Mouse (Mus musculus): Measurements from ENCODE around the gene Olfr1029. TPM values are rescaled to one million over a fixed set of nuclear protein-coding genes. Genes with fewer than 3 reads are reported as not detected.
A peak's percentile ranks its signal among the peaks of the same experiment; 100 is the strongest.
"Not testable (repeated sequence)": the region's sequence is repeated elsewhere in the genome, so short reads cannot be mapped to it uniquely, and the experiment has no call there.

The Olfr1029 gene
- not detected in 2 replicates for polyA plus RNA-seq (2016; fragmentation: Nextera tagmentation; extraction: Ambion mirVana)

GRCm38 (mm10) chr2:85973595-85973994 is at the start of gene Olfr1029:
TSS of gene Olfr1029 (plus strand) at chr2:85973895.
- Histone ChIP-seq H3K9ac (replicated peaks) (no peak within 1 kb of the TSS), H3K4me2 (no peak within 1 kb of the TSS), H3K4me3 (replicated peaks) (no peak within 1 kb of the TSS), H3K9me3 (no peaks in the 10 kb centered on the region), H3K27ac (no peak within 1 kb of the TSS), H3K27me3 (no peaks in the 10 kb centered on the region), H3K4me1 (replicated peaks) (no peaks in the 10 kb centered on the region), H3K36me3 (no peaks in the 10 kb centered on the region)
- no peak for ATAC-seq (ENCODE audit: insufficient number of reproducible peaks, insufficient read depth, low FRiP score, low TSS enrichment, low read depth)
- 82% methylated on average over 2 of the region's 2 CpGs for WGBS

GRCm38 (mm10) chr2:85950137-85950536 is 23.6 kb upstream of the Olfr1029 start, which contains the start of gene Olfr1028:
TSS of gene Olfr1028 (plus strand) at chr2:85950437.
- WGBS, result 76% methylated on average over 1 of the region's 1 CpGs
- H3K9ac ChIP-seq (replicated peaks), result no peak within 1 kb of the TSS
- no peak within 1 kb of the TSS for H3K4me2 ChIP-seq
- H3K9me3 ChIP-seq, result no peaks in the 10 kb centered on the region
- no peaks in the 10 kb centered on the region for H3K36me3 ChIP-seq
- H3K27me3 ChIP-seq, result no peaks in the 10 kb centered on the region
- no peak within 1 kb of the TSS for H3K27ac ChIP-seq
- H3K4me3 ChIP-seq (replicated peaks), result no peak within 1 kb of the TSS
- ATAC-seq (ENCODE audit: insufficient number of reproducible peaks, insufficient read depth, low FRiP score, low TSS enrichment, low read depth), result no peak
- H3K4me1 ChIP-seq (replicated peaks), result no peaks in the 10 kb centered on the region

- no peaks in the 10 kb centered on the region for H3K27me3 ChIP-seq
- H3K4me3 ChIP-seq (replicated peaks), result no peak within 1 kb of the TSS
- WGBS, result 65% methylated on average over 1 of the region's 1 CpGs
- no peak for ATAC-seq (ENCODE audit: insufficient number of reproducible peaks, insufficient read depth, low FRiP score, low TSS enrichment, low read depth)
- no peaks in the 10 kb centered on the region for H3K36me3 ChIP-seq
- H3K9ac ChIP-seq (replicated peaks), result no peak within 1 kb of the TSS
- H3K4me2 ChIP-seq, result no peak within 1 kb of the TSS
- no peak within 1 kb of the TSS for H3K27ac ChIP-seq
- H3K4me1 ChIP-seq (replicated peaks), result no peaks in the 10 kb centered on the region
- H3K9me3 ChIP-seq, result no peaks in the 10 kb centered on the region
Measured at GRCm38 (mm10) chr2:85978976-85979375, 5.3 kb downstream of the Olfr1029 start, which contains the start of gene Olfr1030. TSS of gene Olfr1030 (plus strand) at chr2:85979276.

GRCm38 (mm10) chr2:85990004-85990403 is 16.3 kb downstream of the Olfr1029 start, which contains the start of gene Olfr1031:
TSS of gene Olfr1031 (plus strand) at chr2:85990304.
- no peaks in the 10 kb centered on the region for H3K9me3 ChIP-seq
- H3K4me1 ChIP-seq (replicated peaks), result no peaks in the 10 kb centered on the region
- H3K4me2 ChIP-seq, result no peak within 1 kb of the TSS
- H3K27ac ChIP-seq, result no peak within 1 kb of the TSS
- H3K27me3 ChIP-seq, result no peaks in the 10 kb centered on the region
- H3K36me3 ChIP-seq, result no peaks in the 10 kb centered on the region
- no peak within 1 kb of the TSS for H3K9ac ChIP-seq (replicated peaks)
- no peak within 1 kb of the TSS for H3K4me3 ChIP-seq (replicated peaks)
- no peak for ATAC-seq (ENCODE audit: insufficient number of reproducible peaks, insufficient read depth, low FRiP score, low TSS enrichment, low read depth)
- 58% methylated on average over 3 of the region's 3 CpGs for WGBS

GRCm38 (mm10) chr2:86005240-86005639 is 31.5 kb downstream of the Olfr1029 start, which contains the start of gene Olfr1032:
TSS of gene Olfr1032 (plus strand) at chr2:86005540.
- no peak within 1 kb of the TSS for H3K27ac ChIP-seq
- WGBS, result 87% methylated on average over 7 of the region's 7 CpGs
- H3K9ac ChIP-seq (replicated peaks), result no peak within 1 kb of the TSS
- no peak within 1 kb of the TSS for H3K4me3 ChIP-seq (replicated peaks)
- no peaks in the 10 kb centered on the region for H3K9me3 ChIP-seq
- H3K4me2 ChIP-seq, result no peak within 1 kb of the TSS
- no peaks in the 10 kb centered on the region for H3K36me3 ChIP-seq
- no peaks in the 10 kb centered on the region for H3K4me1 ChIP-seq (replicated peaks)
- H3K27me3 ChIP-seq, result no peaks in the 10 kb centered on the region
- no peak for ATAC-seq (ENCODE audit: insufficient number of reproducible peaks, insufficient read depth, low FRiP score, low TSS enrichment, low read depth)

- 6% methylated on average over 11 of the region's 11 CpGs for WGBS
- H3K9ac ChIP-seq (replicated peaks), result not testable (repeated sequence)
Measured at GRCm38 (mm10) chr2:86020406-86020805, 46.7 kb downstream of the Olfr1029 start, which contains the start of gene Olfr1033. TSS of gene Olfr1033 (plus strand) at chr2:86020633.

GRCm38 (mm10) chr2:86021518-86021917 is 47.8 kb downstream of the Olfr1029 start:
- not testable (repeated sequence) for H3K9me3 ChIP-seq; H3K27ac ChIP-seq; H3K4me1 ChIP-seq (replicated peaks); H3K4me3 ChIP-seq (replicated peaks); ATAC-seq (ENCODE audit: insufficient number of reproducible peaks, insufficient read depth, low FRiP score, low TSS enrichment, low read depth); H3K27me3 ChIP-seq; H3K9ac ChIP-seq (replicated peaks); H3K4me2 ChIP-seq; H3K36me3 ChIP-seq
- 86% methylated on average over 4 of the region's 9 CpGs for WGBS

More at GRCm38 (mm10) chr2:86020406-86020805, 46.7 kb downstream of the Olfr1029 start, which contains the start of gene Olfr1033:
- H3K9me3 ChIP-seq; H3K27ac ChIP-seq; H3K36me3 ChIP-seq; H3K27me3 ChIP-seq; H3K4me1 ChIP-seq (replicated peaks); ATAC-seq (ENCODE audit: insufficient number of reproducible peaks, insufficient read depth, low FRiP score, low TSS enrichment, low read depth): not testable (repeated sequence)
- H3K4me2 ChIP-seq, result peak within 1 kb of the TSS; percentile 54
- H3K4me3 ChIP-seq (replicated peaks), result peak within 1 kb of the TSS; percentile 37

Other genes with a start within 250 kb of the Olfr1029 start
- gene Olfr1012, start 211.1 kb upstream of the Olfr1029 start, polyA plus RNA-seq (2016; fragmentation: Nextera tagmentation; extraction: Ambion mirVana), result not detected in 2 replicates
- not detected in 2 replicates for gene Olfr1013, start 206.8 kb upstream of the Olfr1029 start, polyA plus RNA-seq (2016; fragmentation: Nextera tagmentation; extraction: Ambion mirVana)
- not detected in 2 replicates for gene Olfr1014, start 201.2 kb upstream of the Olfr1029 start, polyA plus RNA-seq (2016; fragmentation: Nextera tagmentation; extraction: Ambion mirVana)
- gene Olfr1015, start 191.9 kb upstream of the Olfr1029 start, polyA plus RNA-seq (2016; fragmentation: Nextera tagmentation; extraction: Ambion mirVana), result not detected in 2 replicates
- gene Olfr1016, start 171.4 kb upstream of the Olfr1029 start, polyA plus RNA-seq (2016; fragmentation: Nextera tagmentation; extraction: Ambion mirVana), result not detected in 2 replicates
- not detected in 2 replicates for gene Olfr1018, start 155.4 kb upstream of the Olfr1029 start, polyA plus RNA-seq (2016; fragmentation: Nextera tagmentation; extraction: Ambion mirVana)
- not detected in 2 replicates for gene Olfr1019, start 128.4 kb upstream of the Olfr1029 start, polyA plus RNA-seq (2016; fragmentation: Nextera tagmentation; extraction: Ambion mirVana)
- not detected in 2 replicates for gene Olfr1020, start 126.9 kb upstream of the Olfr1029 start, polyA plus RNA-seq (2016; fragmentation: Nextera tagmentation; extraction: Ambion mirVana)
- not detected in 2 replicates for gene Olfr1022, start 105.3 kb upstream of the Olfr1029 start, polyA plus RNA-seq (2016; fragmentation: Nextera tagmentation; extraction: Ambion mirVana)
- not detected in 2 replicates for gene Olfr1023, start 88.3 kb upstream of the Olfr1029 start, polyA plus RNA-seq (2016; fragmentation: Nextera tagmentation; extraction: Ambion mirVana)
- not detected in 2 replicates for gene Olfr1024, start 68.8 kb upstream of the Olfr1029 start, polyA plus RNA-seq (2016; fragmentation: Nextera tagmentation; extraction: Ambion mirVana)
- gene Olfr1025-ps1, start 58.7 kb upstream of the Olfr1029 start, polyA plus RNA-seq (2016; fragmentation: Nextera tagmentation; extraction: Ambion mirVana), result not detected in 2 replicates
- not detected in 2 replicates for gene Olfr1026, start 52.3 kb upstream of the Olfr1029 start, polyA plus RNA-seq (2016; fragmentation: Nextera tagmentation; extraction: Ambion mirVana)
- gene Olfr1028, start 23.5 kb upstream of the Olfr1029 start, polyA plus RNA-seq (2016; fragmentation: Nextera tagmentation; extraction: Ambion mirVana), result not detected in 2 replicates
- not detected in 2 replicates for gene Olfr1030, start 5.4 kb downstream of the Olfr1029 start, polyA plus RNA-seq (2016; fragmentation: Nextera tagmentation; extraction: Ambion mirVana)
- gene Olfr1031, start 16.4 kb downstream of the Olfr1029 start, polyA plus RNA-seq (2016; fragmentation: Nextera tagmentation; extraction: Ambion mirVana), result not detected in 2 replicates
- not detected in 2 replicates for gene Olfr1032, start 31.6 kb downstream of the Olfr1029 start, polyA plus RNA-seq (2016; fragmentation: Nextera tagmentation; extraction: Ambion mirVana)
- gene Olfr1033, start 46.7 kb downstream of the Olfr1029 start, polyA plus RNA-seq (2016; fragmentation: Nextera tagmentation; extraction: Ambion mirVana), result not detected in 2 replicates
- gene Olfr1034, start 72.0 kb downstream of the Olfr1029 start, polyA plus RNA-seq (2016; fragmentation: Nextera tagmentation; extraction: Ambion mirVana), result 0.04 TPM in 1 of 2 replicates, not detected in the other
- not detected in 2 replicates for gene Olfr1036, start 100.1 kb downstream of the Olfr1029 start, polyA plus RNA-seq (2016; fragmentation: Nextera tagmentation; extraction: Ambion mirVana)
- not detected in 2 replicates for gene Olfr1037, start 113.5 kb downstream of the Olfr1029 start, polyA plus RNA-seq (2016; fragmentation: Nextera tagmentation; extraction: Ambion mirVana)
- gene Olfr1039, start 162.0 kb downstream of the Olfr1029 start, polyA plus RNA-seq (2016; fragmentation: Nextera tagmentation; extraction: Ambion mirVana), result not detected in 2 replicates
- gene Olfr1040, start 172.8 kb downstream of the Olfr1029 start, polyA plus RNA-seq (2016; fragmentation: Nextera tagmentation; extraction: Ambion mirVana), result not detected in 2 replicates
- not detected in 2 replicates for gene Olfr1042, start 187.9 kb downstream of the Olfr1029 start, polyA plus RNA-seq (2016; fragmentation: Nextera tagmentation; extraction: Ambion mirVana)
- gene Olfr1043, start 193.6 kb downstream of the Olfr1029 start, polyA plus RNA-seq (2016; fragmentation: Nextera tagmentation; extraction: Ambion mirVana), result not detected in 2 replicates
- gene Olfr1044, start 203.9 kb downstream of the Olfr1029 start, polyA plus RNA-seq (2016; fragmentation: Nextera tagmentation; extraction: Ambion mirVana), result not detected in 2 replicates
- not detected in 2 replicates for gene Olfr52, start 211.8 kb downstream of the Olfr1029 start, polyA plus RNA-seq (2016; fragmentation: Nextera tagmentation; extraction: Ambion mirVana)
- not detected in 2 replicates for gene Olfr1045, start 229.1 kb downstream of the Olfr1029 start, polyA plus RNA-seq (2016; fragmentation: Nextera tagmentation; extraction: Ambion mirVana)
- gene Olfr1046, start 245.4 kb downstream of the Olfr1029 start, polyA plus RNA-seq (2016; fragmentation: Nextera tagmentation; extraction: Ambion mirVana), result not detected in 2 replicates

All from limb, embryonic 12.5 days (tissue).